Mouse (Mus musculus) hindbrain, postnatal 0 days (tissue): ENCODE results near the gene Notch2. TPM values are rescaled to one million over a fixed set of nuclear protein-coding genes. Genes with fewer than 3 reads are reported as not detected.

Experiments
- ATAC-seq: fragments of 200-750 bp; cut with Nextera tagmentation; 2 replicates; pipeline ENCODE4 v1.8.0; 2017; ENCODE audit warnings: mild to moderate bottlenecking, moderate TSS enrichment, moderate library complexity
- DNase-seq: peaks from one replicate; pipeline ENCODE4 v3.0.0-alpha.2; 2015; ENCODE audit warnings: low spot score
- H3K27ac ChIP-seq: fragments of 300-500 bp; sonication (generic); 2 replicates; pipeline ENCODE4 v1.5.1; 2014; ENCODE audit warnings: mild to moderate bottlenecking
- H3K27me3 ChIP-seq: fragments of 300-500 bp; sonication (generic); 2 replicates; pipeline ENCODE4 v1.6.1; 2014; ENCODE audit warnings: low read length, mixed read lengths; ENCODE audit not compliant: insufficient read depth
- H3K36me3 ChIP-seq: fragments of 300-500 bp; sonication (generic); 2 replicates; pipeline ENCODE4 v1.6.1; 2014; ENCODE audit warnings: low read length, mixed read lengths; ENCODE audit not compliant: insufficient read depth
- H3K4me1 ChIP-seq: fragments of 300-500 bp; sonication (generic); 2 replicates; pipeline ENCODE4 v1.6.1; 2014; ENCODE audit warnings: antibody characterized with exemption, low read length, mixed read lengths; ENCODE audit not compliant: insufficient read depth
- H3K4me2 ChIP-seq: fragments of 300-500 bp; sonication (generic); 2 replicates; pipeline ENCODE4 v1.6.1; 2014; ENCODE audit warnings: low read depth, mild to moderate bottlenecking, low read length, moderate library complexity, mixed read lengths
- H3K4me3 ChIP-seq: fragments of 300-500 bp; sonication (generic); 2 replicates; pipeline ENCODE4 v1.5.1; 2014; ENCODE audit warnings: low read length
- H3K9ac ChIP-seq: fragments of 300-500 bp; sonication (generic); replicated peaks from 2 replicates; pipeline ENCODE4 v1.6.1; 2014; ENCODE audit warnings: mild to moderate bottlenecking, low read length, moderate library complexity, mixed read lengths
- H3K9me3 ChIP-seq: fragments of 300-500 bp; sonication (generic); 2 replicates; pipeline ENCODE4 v1.6.1; 2016; ENCODE audit warnings: low read length, mixed read lengths
- CTCF ChIP-seq: IDR thresholded peaks from 2 replicates; pipeline ENCODE4 v1.5.1; 2016; ENCODE audit warnings: antibody characterized with exemption, control low read depth, low read depth
- WGBS: fragments of 180-500 bp; shearing (Covaris S2); extraction: QIAGEN DNeasy Blood & Tissue Kit; methylation state at CpG from one replicate; pipeline ENCODE4 v1.1.7; 2014; 5-methylcytosine and 5-hydroxymethylcytosine counted together
- polyA plus RNA-seq: library from polyadenylated mRNA; unstranded; fragments of >200 nt; fragmentation: Nextera tagmentation; extraction: Ambion mirVana; gene quantifications from 2 replicates; pipeline ENCODE4 v1.2.1, GENCODE M21; 2015
- total RNA-seq: library from RNA; depleted of rRNA; stranded (reverse); fragments of >200 nt; gene quantifications from 2 replicates; pipeline ENCODE4 v1.2.3, GENCODE M21; 2014

Gene Notch2
- total and polyA plus RNA-seq, 2 experiments from 2014 or later = 9.5 to 44.9 TPM

DNA sequence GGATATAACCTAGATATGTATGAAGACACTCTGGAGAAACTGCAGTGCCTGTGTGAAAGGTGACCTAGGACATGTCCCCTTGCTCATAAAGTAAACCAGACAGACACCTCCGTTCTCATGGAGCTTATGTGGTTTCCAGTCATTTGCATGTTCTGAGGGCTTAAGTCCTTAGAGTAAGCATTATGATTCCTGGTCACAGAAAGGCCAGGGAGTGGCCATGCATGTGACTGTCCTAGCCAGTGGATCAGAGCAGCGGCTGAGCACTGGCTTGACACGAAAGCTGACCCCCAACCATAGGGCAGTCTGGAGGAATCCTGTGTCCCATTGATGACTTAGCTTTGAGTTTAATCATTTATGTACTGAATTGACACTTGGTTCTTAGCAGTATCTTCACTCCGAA lies 14.7 kb downstream of the Notch2 start:
- peaks cover 12% of the 10 kb centered on the region for H3K4me1 ChIP-seq
- 64% methylated on average over 4 of the region's 4 CpGs for WGBS
- ATAC-seq = no peak

DNA sequence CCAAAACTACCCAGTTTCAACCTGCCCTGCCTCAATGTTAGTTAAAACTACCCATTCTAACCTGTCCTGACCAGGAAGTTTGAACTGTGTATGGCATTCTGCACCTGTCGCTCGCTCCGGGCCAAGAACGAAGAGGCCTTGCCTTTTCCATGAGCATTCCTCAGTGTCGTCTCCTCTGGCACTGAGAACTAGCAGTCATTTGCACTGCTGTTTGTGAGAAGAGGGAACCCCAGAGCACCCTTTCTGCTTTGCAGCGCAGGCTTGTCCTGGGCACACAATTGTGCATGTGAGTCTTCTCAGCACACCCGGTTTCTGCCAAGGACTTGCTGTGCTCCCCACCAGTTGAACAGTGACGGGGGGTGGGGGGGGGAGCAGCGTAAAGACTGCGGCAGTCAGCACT lies 15.6 kb downstream of the Notch2 start:
- H3K4me1 ChIP-seq = peaks cover 15% of the 10 kb centered on the region
- no peaks in the 10 kb centered on the region for H3K9me3 ChIP-seq
- no peak for TF ChIP-seq CTCF
- no peak overlapping the region for H3K4me3 ChIP-seq
- 0 out of 2 replicates have a peak overlapping the region, but pooled peaks have one; percentile 5 for H3K9ac ChIP-seq
- 52% methylated on average over 10 of the region's 10 CpGs for WGBS
- H3K36me3 ChIP-seq = no peaks in the 10 kb centered on the region
- H3K27ac ChIP-seq = peak overlapping the region; percentile 45; the same call in 1 of the 2 replicates
- no peaks in the 10 kb centered on the region for H3K27me3 ChIP-seq
- H3K4me2 ChIP-seq = no peak overlapping the region
- ATAC-seq (peak; percentile 39; the same call in 1 of the 2 replicates), DNase-seq (no peak)

More for the DNA sequence above, 14.7 kb downstream of the Notch2 start:
- H3K9me3 ChIP-seq = no peaks in the 10 kb centered on the region
- no peaks in the 10 kb centered on the region for H3K36me3 ChIP-seq
- no peak for DNase-seq
- no peak for TF ChIP-seq CTCF
- H3K9ac ChIP-seq = no peak overlapping the region
- no peaks in the 10 kb centered on the region for H3K27me3 ChIP-seq
- H3K27ac ChIP-seq = no peak overlapping the region
- no peak overlapping the region for H3K4me2 ChIP-seq
- H3K4me3 ChIP-seq = no peak overlapping the region

DNA sequence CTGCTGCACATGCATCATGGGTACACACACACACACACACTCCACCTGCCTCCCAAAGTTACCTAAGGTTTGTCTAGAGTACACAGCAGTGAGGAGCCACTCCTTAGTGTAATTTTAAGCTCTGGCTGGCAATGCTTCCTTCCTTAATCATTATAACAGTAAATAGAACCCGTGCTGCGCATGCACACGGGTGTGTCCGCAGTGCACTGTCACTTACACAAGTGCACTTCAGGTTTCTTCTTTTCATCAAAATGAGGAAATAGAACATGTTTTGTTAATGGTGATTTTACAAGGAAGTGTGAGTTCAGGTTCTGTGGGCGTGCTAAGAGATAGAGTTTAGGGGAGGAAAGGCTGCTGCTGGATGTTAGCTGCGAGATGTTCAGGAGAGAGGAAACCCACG lies 17.8 kb downstream of the Notch2 start:
- Histone ChIP-seq H3K9ac (no peak overlapping the region), H3K4me2 (no peak overlapping the region), H3K36me3 (no peaks in the 10 kb centered on the region), H3K4me3 (no peak overlapping the region), H3K4me1 (peaks cover 14% of the 10 kb centered on the region; the same call in 1 of the 2 replicates), H3K27me3 (no peaks in the 10 kb centered on the region), H3K27ac (no peak overlapping the region), H3K9me3 (no peaks in the 10 kb centered on the region)
- 87% methylated on average over 7 of the region's 7 CpGs for WGBS
- no peak for TF ChIP-seq CTCF
- DNase-seq (no peak), ATAC-seq (no peak)

DNA sequence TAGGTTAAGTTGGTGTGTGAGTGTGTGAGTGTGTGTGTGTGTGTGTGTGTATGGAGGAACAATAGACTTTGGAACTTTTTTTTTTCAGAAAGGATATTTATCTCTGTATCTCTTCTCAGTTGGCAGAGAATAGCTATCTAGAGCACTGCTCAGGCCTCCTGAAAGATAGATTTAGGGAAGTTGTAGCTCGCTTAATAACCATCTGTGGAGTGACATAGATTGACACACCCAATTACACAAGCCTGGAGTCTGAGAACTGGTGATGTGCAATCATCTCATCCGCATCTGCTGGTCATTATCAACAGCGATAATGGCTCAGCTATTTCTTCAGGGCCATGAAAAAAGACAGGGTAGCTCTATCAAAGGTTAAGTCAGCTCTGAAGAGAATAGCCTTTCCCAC lies 18.9 kb downstream of the Notch2 start:
- H3K9ac ChIP-seq = no peak overlapping the region
- no peak overlapping the region for H3K4me3 ChIP-seq
- peaks cover 14% of the 10 kb centered on the region; the same call in 1 of the 2 replicates for H3K4me1 ChIP-seq
- no peak for DNase-seq
- no peak for ATAC-seq
- no peak overlapping the region for H3K27ac ChIP-seq
- no peaks in the 10 kb centered on the region for H3K9me3 ChIP-seq
- 65% methylated on average over 3 of the region's 3 CpGs for WGBS
- no peaks in the 10 kb centered on the region for H3K36me3 ChIP-seq
- H3K27me3 ChIP-seq = no peaks in the 10 kb centered on the region
- no peak for TF ChIP-seq CTCF
- H3K4me2 ChIP-seq = no peak overlapping the region

DNA sequence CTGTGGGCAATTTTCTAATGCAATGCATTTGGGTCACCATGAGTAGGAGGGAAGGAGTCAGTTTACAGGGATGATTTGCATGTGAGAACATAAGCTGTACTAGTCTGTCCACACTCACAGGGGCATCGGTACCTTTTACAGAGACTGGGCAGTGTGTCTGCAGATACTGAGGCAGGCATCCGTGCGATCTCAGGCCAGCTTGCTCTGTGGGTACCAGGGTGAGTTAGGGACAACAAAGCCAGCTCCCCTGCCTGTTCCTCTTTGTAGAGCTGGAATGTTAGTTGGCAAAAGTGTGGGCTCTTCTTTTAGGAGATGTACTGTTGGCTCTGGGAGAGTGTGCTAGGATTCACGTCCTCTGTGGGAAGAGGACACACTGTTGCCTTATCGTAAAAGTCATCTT lies 19.6 kb downstream of the Notch2 start:
- H3K9me3 ChIP-seq = no peaks in the 10 kb centered on the region
- WGBS = 39% methylated on average over 5 of the region's 5 CpGs
- H3K27ac ChIP-seq = no peak overlapping the region
- H3K4me3 ChIP-seq = no peak overlapping the region
- ATAC-seq (no peak), DNase-seq (no peak)
- peaks cover 18% of the 10 kb centered on the region; the same call in 1 of the 2 replicates for H3K4me1 ChIP-seq
- TF ChIP-seq CTCF = no peak
- H3K9ac ChIP-seq = no peak overlapping the region
- H3K27me3 ChIP-seq = no peaks in the 10 kb centered on the region
- H3K4me2 ChIP-seq = no peak overlapping the region
- H3K36me3 ChIP-seq = no peaks in the 10 kb centered on the region

DNA sequence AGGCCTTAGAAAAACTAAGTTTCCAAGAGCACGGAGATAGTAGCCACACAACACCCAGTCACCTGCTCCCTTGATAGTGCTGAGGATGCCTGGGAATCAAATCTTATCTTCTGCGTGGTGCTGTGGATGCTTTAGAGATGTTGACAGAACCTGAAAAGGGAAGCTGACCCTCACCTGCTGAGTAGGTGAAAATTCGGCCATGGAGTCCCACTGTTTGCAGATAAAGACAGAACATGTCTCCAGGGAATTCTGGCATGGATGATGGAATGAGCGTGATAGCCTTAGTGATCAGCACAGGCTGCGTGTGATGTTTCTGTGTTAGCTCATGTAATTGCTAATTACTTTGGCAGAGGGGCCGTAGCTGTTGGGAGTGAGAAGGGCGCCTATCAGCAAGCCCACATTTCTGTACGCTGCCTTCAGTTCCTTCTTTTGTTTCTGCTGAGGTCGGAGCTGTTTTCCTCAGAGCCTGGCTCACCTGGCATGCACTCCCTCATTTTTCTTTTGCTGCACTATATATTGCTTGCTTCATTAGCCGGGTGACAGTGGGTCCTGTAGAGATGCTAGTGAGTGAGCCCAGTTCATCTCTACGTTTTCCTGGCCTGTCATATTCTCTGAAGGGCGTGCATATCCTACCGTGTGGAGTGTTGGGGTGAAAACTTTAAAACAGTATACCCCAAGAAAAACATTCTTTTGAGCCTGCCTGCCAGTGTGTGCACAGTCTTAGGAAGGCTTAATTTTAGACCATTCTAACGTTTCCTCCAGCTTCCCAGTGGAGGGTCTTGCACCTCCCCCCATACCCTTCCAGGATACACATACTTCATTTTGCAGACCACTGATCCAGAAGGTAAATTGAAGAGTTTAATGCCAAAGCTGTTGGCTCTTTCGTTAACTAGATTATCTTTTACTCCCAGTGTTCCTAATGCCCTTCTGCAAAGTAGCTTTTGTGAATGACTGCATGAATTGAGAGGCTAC lies 21.6 kb downstream of the Notch2 start:
- Histone ChIP-seq H3K4me1 (peaks cover 19% of the 10 kb centered on the region; the same call in 1 of the 2 replicates), H3K9me3 (no peaks in the 10 kb centered on the region), H3K4me3 (no peak overlapping the region), H3K27me3 (no peaks in the 10 kb centered on the region), H3K27ac (peak overlapping the region; percentile 5; the same call in 1 of the 2 replicates), H3K9ac (no peak overlapping the region), H3K4me2 (peak overlapping the region; percentile 10; the same call in 1 of the 2 replicates), H3K36me3 (no peaks in the 10 kb centered on the region)
- 23% methylated on average over 15 of the region's 15 CpGs for WGBS
- no peak for TF ChIP-seq CTCF
- ATAC-seq (peak; percentile 42; the same call in 1 of the 2 replicates), DNase-seq (no peak)
